Mouse (Mus musculus): Measurements from ENCODE around the gene Galnt18.

DNA sequence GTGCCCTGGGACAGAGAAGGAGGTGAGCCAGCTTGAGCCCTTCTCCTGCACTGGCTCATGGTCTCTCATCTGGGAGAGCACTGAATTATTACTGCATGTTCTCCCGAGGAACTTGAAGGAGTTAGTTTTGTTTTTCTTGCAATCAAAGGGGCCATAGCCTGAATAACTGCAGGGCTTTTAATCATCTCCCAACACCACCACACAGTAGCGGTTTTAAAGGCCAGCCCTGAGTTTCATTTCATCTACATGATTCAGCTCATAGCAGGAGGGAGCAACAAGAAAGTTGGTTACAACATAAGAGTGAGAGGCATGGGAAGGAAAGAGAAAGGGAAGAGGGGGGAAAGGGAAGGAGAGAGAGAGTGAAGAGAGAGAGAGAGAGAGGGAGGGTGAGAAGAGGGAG is 31.3 kb upstream of the Galnt18 start:
- no peak for TF ChIP-seq EP300 (IDR thresholded peaks at IDR 0.05; ENCODE audit: low read depth)
- no peak for TF ChIP-seq CTCF (IDR thresholded peaks at IDR 0.05; ENCODE audit: low read depth)

Data from liver, embryonic 14.5 days (tissue).